Mouse (Mus musculus): ENCODE measurements around the gene Ehbp1l1. TPM values are rescaled to one million over a fixed set of nuclear protein-coding genes. Genes with fewer than 3 reads are reported as not detected.

Ehbp1l1 gene
- total RNA-seq, 2 experiments from 2014 or later, result 23.2 to 41.6 TPM

DNA sequence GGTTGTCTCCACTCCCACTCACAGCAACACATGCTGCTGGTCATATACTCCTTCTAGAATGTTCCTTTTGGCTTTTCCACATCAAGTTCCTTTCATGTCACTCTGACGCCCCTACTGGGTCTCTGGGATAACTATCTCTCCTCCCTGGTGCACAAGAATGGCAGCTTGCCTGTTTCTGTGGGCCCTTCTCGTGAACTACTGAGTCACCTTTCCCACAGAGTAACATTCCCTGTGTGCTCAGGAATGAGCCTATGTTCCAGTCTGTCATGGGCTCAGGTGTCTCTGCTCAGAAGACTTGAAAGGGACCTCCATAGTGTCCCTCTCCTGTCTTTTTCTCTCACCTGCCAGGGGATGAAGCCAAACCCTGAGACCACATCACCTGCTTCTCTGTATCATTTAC, 13.3 kb upstream of the Ehbp1l1 start:
- ATAC-seq (replicated peaks; ENCODE audit: poor library complexity, severe bottlenecking), result no peak

DNA sequence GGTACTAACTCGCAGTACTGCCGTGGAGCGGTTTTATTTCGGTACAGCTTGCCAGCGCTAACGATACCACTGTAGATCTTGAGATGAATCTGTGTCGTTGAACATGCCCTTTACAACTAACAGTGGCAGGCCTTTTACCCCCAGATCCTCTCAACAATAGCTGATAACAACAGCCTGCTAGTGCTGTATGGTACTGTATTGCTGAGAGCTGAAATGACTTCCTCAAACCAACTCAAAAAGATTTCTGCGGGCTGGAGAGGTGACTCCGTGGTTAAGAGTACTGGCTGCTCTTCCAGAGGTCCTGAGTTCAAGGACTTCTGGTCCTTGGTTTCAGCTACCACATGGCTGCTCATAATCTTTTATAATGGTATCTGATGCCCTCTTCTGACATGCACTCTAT, 8.2 kb upstream of the Ehbp1l1 start:
- no peak for ATAC-seq (replicated peaks; ENCODE audit: poor library complexity, severe bottlenecking)

DNA sequence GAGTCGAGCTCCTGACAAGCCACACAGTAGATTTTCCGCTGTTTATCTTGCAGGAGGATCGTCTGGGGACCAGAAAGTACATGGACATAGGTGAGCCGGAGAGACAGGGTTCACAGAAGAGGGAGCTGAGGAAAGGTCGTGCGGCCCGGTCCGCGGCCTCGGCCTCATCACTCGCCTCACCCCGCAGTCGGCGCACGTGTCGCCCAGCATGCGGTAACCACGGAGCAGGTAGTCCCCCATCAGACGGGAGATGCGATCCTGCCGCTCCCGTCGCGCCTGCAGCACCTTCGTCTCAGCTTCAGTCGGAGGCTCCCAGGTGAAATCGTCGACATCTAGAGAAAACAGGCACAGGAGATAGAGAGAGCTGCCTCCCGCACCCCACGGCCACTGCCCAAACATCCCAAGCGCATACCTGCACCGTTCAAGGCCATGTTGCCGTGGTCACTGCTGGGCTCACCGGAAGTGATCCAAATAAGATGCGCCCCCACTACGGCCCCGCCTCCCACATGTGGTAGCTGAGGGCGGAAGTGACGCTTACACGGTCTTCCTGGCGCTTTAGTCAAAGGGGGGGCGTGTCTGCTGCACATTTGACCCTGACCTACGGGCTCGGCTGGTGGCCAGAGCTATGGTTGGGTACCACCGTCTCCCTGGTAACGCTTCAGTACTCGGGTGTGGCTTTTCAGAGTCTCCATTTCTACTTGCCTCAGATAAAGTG, 5.3 kb upstream of the Ehbp1l1 start:
- ATAC-seq (replicated peaks; ENCODE audit: poor library complexity, severe bottlenecking), result peak; percentile 77

DNA sequence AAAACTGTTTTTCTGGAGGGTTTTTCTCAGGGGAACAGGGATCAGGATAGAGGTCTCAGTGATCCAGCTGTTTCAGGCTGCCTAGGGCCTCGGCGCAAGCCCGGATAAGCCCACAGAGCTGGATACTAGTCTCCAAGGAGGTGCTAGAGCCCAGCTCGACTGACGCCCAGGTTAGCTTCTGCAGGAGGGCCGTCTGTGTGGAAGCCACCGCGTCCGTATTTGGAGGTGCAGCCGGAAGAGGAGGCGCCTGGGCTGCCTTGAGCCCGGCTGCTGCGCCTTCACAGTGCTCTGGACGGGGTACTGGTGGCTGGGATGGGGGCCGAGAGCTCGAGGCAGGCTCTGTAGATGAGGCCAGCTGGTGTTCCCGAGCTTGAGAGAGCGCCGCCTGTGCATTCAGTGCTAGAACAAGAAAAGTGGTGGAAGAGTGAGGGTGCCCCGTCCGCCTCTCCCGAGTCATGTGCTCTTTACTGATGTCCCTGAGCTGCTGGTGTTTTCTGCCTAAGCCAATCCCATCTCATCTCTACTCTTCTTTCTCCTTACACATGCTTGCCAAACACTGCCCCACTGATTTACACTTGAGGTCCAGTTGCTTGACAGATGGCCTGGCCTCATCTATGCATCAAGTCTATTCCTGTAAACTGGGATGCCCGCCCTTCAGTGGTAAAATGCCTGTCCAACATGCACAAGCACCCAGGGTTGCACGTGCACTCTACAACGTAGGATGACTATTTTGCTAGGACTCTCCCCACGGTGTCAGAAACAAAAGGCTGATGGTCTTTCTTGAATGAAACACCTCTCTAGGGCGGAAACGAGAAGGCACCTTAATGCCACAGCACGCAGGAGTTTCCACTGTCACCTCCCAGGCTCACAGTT, 4.4 kb upstream of the Ehbp1l1 start:
- no peak for ATAC-seq (replicated peaks; ENCODE audit: poor library complexity, severe bottlenecking)

DNA sequence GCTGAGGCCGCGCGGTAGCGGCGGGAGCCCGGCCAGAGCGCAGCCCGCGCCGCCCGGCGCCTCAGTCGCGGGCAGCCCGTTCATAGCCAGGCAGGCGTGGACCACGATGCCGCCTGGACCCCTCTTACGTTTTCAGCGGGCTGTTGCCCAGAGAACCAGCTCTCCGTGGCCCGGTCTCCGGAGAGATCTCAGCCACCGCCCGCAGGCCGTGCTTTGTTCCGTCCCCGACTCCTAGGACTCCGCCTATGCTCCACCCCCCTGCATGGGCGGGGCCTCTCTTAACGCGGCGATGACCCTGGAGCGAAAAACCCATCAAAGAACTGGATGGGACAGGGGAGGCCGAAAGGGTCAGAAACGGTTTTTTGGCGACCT, 3.3 kb upstream of the Ehbp1l1 start, which contains the start of gene Fam89b:
Gene Fam89b, minus strand, starts transcription at position 210 of the 372 bp plus-strand sequence.
- ATAC-seq (replicated peaks; ENCODE audit: poor library complexity, severe bottlenecking), result peak; percentile 25; the same call in 1 of the 2 replicates

DNA sequence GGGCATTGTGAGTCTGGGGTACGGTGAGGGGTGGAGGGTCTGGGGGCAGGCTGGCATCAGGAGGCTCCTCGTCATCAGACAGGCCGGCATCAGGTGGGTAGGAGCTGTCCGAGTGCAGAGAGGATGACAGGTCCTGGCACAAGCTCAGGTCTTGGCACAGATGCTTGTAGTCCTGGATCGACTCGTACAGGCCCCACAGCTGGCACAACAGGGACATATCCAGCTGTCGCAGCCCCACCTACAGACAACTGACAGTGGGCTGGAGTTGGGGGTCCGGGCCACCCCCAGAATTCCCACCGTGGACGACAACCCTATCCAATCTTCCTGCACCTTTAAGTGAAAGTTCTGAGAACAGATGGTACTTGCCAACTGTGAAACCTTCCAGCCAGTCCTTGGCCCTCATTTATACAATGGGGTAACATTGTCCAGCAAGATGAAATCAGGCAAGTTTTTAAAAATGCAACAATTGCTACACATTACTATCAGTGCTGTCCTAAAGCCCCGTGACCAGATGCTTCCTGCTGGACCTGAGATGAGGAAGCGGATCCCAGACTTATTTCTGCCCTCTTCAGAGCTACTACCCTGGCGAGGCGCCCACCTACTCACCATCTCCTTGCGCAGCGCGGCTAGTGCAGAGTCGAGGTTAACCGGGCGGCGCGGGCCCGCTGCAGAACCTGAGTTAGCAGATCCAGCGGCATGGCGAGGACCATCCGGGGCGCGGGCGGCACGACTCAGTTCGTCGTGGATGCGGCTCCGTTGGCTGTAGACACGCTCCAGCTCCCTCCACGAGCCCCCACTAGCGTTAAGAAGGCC, 2.7 kb upstream of the Ehbp1l1 start:
- 0 out of 2 replicates have a peak, but pooled peaks have one; percentile 4 for ATAC-seq (replicated peaks; ENCODE audit: poor library complexity, severe bottlenecking)

DNA sequence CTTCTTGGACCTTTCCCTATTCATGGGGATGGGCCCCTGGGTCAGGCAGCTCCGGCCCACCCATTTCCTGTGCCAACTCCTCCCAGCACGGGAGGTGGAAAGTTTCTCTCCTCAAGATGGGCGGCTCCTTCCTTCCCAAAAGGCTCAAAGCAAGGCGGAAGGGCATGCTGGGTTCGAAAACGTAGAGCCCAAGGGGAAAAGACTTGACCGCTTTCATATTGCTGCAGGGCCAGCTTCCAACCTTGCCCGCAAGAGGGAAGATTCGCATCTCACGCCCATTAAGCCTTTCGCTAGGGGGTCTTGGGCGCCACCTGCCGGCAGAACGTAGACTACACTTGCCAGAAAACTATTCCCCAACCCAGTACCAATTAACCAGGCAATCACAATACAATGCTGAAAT, 1.6 kb upstream of the Ehbp1l1 start:
- ATAC-seq (replicated peaks; ENCODE audit: poor library complexity, severe bottlenecking), result peak; percentile 10

DNA sequence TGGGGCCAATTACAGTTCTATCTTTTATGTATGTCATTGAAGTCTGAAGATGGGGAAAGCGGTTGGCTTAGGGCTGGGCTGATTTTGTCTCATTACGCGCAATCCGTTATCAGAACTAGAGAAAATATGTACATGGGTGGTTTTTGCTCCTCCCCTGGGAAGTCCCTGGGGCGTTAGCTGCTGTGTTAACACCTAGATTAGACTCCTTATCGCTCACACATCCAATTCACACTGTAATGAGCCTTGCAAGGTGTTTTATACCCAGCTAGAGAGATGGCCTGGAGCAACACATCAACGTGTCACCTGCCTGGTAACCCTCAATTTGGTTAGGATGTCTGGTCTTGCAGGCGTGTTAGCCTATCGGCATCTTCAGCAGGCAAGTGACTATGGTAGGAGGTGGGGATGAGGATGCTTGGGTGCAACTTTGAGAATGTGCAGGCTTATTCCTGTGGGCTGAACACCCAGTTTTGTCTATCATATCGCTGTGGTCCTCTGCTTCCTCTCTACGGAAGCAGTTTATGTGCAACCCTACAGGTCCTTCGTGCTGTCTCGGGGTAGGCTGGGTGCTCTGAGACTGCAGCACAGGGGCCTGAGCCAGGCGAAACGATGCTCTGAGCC, 953 bp upstream of the Ehbp1l1 start:
- ATAC-seq (replicated peaks; ENCODE audit: poor library complexity, severe bottlenecking), result no peak

DNA sequence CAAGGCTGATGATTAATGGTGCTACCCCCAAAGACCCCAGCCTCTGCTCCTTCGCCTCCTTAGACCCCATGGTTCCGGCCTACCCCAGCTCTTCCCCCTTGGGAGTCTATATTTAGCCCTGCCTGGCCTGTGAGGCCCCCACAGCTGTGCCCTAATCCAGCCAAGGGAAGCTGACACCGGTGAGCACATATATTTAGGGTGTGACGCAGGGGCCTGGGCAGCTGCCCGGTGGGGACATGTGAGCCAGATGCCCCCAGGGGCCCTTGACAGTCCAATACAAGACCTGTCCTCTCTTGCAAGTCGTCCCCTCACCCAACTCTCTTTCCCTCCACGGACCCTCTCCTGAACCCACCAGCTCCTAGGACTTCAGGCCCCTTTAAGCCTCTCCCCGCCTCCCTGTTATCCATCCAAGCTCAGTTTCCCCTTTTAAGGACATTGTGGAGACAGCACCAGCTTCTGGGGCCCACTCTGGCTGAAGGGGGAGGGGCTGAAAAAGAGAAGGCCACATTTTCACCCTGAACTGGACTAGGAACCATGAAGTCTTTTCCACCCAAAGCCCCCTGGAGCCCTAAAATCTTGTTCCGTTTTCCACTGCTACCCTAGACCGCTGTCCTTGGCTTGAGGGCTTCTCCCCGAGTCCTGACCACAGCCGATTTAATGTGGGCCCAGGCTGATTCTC, 949 bp downstream of the Ehbp1l1 start:
- peak; percentile 12; the same call in 1 of the 2 replicates for ATAC-seq (replicated peaks; ENCODE audit: poor library complexity, severe bottlenecking)

DNA sequence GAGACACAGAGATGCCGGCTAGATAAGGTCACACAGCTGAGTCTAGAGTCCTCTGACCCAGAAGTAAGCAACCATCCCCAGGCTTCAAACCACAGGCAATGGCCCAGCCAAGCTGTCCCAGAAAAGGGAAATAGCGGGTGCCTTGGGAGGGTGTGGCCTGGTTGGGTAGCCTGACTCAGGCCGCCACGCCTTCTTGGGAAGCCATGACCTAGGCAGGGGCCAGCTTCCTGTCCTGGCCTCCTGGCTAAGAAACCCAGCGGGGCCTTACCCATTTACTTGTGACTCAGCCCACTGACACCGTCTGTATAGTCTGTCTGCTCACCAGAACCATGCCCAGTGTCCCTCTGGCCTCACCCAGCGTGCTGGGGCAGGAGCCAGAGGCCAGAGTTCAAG, 1.6 kb downstream of the Ehbp1l1 start:
- peak; percentile 70 for ATAC-seq (replicated peaks; ENCODE audit: poor library complexity, severe bottlenecking)

DNA sequence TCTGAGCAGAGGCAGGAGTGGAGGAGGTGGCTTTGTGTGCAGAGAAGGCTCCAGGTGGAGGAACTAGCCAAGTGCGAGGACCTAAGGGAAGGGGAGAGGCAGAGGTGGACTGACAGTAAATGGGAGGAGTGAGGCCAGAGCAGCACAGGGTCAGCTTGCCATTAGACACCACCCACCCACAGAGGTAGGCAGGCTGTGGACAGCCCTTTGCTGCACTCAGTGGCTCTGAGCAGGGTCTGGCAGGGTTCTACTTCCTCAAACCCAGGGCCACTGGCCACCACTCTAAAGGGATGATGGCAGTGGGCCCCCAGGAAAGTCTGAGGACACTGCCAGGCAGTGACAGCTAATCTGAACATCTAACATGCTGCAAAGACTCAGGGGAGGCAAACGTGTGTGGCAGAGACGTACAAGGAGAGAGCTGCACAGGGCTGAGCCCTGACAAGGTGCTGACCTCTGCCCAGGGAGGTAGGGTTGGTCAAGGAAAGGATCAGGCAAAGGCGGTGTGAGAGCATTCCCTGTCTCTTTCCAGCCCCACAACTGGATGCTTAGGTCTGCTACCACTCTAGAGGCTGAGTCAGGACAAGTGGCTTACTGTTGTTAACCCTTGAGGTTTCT, 2.1 kb downstream of the Ehbp1l1 start:
- ATAC-seq (replicated peaks; ENCODE audit: poor library complexity, severe bottlenecking), result no peak

DNA sequence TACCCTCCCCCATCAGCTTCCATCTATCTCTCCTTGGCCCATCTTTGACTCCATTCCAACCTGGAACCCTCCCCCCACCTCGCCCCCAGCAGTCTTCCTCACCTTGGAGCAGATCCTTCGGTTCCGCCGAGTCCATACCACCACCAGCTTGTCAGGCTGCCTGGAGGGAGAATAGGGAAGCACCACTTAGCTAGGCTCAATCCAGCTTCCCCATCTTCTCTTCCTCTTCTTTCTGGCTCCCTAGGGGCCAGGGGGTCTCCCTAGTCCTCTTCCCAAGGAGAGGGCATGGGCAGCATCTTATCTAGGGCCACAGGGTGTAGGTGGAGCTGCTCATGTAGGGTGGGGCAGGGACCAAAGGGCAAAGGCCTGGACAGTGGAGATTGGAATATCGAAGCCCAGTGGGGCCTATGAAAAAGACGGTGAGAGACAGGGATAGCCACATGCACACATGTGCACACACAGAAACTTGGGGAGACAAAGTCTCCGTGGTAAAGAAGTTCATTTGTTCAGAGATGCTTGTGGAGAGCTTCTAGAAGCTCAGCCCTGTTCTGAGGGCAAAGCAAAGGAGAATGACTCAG, 3.2 kb downstream of the Ehbp1l1 start:
- no peak for ATAC-seq (replicated peaks; ENCODE audit: poor library complexity, severe bottlenecking)

DNA sequence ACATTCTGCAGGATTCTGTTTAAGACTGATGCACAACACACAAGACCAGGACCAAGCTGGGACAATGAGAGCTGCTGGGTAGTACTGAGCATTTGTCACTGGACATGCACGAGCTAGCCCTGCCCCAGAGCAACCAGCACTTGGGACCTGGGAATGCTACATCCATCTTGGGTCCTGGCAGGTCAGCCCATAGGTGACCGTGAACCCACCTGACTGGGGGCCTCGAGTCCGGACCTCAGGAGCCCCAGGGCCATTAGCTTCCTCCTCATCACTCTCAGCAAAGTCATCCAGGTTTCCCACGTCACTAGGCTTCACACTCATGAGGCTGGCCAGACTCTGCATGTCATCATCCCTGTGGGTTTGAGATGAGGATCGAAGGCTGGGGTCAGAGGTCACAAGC, 4.9 kb downstream of the Ehbp1l1 start:
- no peak for ATAC-seq (replicated peaks; ENCODE audit: poor library complexity, severe bottlenecking)

DNA sequence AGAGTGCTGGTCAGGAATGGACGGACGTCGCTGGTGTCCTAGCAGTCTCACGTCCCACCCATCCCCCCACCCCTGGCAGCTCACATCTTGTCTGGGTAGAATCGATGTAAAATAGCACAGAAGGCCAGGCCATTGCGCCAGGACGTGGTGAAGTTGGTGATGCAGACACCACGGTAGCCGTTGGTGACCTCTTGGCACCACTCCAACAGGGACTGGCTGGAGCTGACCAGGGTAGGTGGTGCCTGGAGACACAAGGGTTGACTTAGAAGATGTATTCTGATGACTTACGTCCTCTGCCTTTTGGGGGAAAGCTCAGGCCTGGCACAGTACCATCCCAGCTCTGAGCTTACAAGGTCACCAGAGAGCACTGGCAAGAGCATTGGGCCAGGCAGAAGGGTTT, 9.2 kb downstream of the Ehbp1l1 start:
- no peak for ATAC-seq (replicated peaks; ENCODE audit: poor library complexity, severe bottlenecking)

DNA sequence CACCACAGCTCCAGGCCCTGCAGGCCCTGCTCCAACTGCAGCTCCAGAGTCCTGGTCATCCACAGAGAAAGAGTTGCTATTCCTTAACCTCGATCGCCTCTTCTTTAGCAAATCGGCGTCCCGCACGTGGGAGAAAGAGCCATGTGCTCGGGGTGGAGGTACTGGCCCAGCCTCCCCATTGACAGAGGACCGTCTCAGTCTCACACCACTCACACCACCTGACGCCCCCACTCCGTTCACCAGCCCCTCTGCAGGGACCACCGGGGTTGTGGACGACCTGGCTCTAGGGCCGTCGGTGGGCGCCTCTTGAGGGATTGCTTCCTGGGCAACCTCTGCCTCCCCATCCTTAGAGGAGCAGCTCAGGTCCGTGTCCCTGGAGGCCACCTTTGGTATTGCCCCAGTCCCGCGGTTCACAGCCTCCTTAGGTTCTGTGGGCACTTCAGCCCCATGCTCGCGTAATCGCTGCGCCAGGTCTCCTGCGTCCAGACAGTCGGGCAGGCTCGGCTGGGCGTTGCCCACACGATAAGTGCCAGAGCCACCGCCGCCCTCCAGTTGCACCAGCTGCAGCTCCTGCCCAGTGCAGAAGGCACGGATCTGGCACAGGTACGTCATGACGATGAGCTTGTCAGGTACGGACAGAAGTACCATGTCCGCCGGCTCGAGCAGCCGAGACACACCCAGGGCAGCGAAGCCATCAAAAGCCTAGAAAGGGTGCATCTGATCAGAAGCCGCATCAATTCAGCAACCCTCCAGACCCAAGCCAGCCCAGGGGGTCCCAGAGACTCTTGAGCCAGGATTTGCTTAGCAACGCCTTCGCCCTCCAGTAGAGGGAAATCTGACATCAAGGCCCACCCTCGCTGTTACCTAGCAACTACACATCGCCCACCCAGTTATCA, 10.1 kb downstream of the Ehbp1l1 start:
- ATAC-seq (replicated peaks; ENCODE audit: poor library complexity, severe bottlenecking), result no peak

DNA sequence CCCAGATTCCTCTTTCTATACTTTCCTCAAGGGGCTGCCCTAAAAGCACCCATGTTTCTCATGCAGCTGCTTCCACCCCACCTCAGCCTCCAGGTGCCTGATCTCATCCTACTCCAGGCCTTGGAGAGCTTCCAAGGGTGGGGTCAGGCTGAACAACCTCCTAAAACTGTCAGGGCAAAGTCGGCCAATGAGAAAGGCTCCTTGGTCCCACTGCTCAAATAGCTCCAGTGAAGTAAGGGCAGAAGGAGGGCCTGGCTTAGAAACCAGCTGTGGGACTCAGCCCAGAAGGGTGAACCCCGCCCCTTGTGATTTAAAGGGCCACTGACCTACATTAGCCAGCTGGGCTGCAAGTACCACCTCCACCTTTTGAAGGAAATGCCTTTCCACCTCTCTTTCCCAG, 12.4 kb downstream of the Ehbp1l1 start:
- ATAC-seq (replicated peaks; ENCODE audit: poor library complexity, severe bottlenecking), result peak; percentile 16; the same call in 1 of the 2 replicates

DNA sequence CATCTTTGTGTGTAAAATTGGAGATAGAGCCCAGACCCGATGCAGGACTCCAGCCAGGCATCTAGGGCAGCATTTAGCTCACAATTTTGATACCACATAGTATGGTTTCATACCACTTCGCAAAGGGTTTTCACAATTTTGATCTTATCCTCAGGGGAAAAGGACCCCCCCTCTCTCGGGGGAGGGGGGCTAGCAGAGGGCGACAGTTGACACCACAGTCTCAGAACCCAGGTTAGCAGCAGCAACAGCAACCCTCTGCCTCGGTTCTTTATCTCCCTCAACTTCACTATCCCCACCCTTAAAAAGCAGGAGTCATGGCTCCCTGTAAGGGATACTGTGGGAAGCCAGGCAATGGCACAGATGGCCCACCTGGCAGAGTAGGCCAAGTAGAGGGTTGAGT, 12.9 kb downstream of the Ehbp1l1 start:
- ATAC-seq (replicated peaks; ENCODE audit: poor library complexity, severe bottlenecking), result no peak

DNA sequence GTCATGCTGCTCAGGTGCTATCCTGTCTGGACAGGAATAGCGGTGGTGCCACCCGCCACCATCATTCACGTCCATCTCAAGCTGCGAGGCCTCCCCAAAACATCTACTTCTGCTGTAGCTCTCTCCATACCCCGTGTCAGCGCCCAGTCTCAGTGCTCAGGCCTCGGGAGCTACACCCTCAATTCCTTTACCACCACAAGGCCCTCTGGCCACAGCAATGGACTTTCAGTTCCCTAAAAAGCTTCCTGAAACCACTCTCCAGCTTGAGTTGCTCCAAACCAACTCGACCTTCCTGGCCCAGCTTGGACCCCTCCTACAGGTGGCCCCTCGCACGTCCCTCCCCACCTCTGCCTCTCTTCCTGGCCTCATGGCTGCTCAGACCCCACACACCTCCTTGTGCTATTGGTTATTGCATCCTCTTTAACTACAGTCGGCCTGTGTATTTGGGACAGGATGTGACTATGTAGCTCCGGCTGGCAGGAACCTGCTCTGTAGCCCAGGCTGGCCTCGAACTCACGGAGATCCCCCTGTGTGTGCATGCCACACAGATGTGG, 14.1 kb downstream of the Ehbp1l1 start:
- peak; percentile 80 for ATAC-seq (replicated peaks; ENCODE audit: poor library complexity, severe bottlenecking)
